Mouse (Mus musculus) liver, embryonic 13.5 days (tissue): ENCODE results near the gene Zfp853. TPM values are rescaled to one million over a fixed set of nuclear protein-coding genes. Genes with fewer than 3 reads are reported as not detected.

ENCODE experiments used
- ATAC-seq: fragments of 200-750 bp; cut with Nextera tagmentation; 2 replicates; pipeline ENCODE4 v1.8.0; 2017; ENCODE audit warnings: low read depth, mild to moderate bottlenecking, moderate number of reproducible peaks, moderate library complexity
- DNase-seq: peaks from one replicate; pipeline ENCODE4 v3.0.0; 2022
- H3K27ac ChIP-seq: fragments of 300-500 bp; sonication (generic); 2 replicates; pipeline ENCODE4 v1.5.1; 2015; ENCODE audit warnings: moderate library complexity, mild to moderate bottlenecking, inconsistent platforms
- H3K27me3 ChIP-seq: fragments of 300-500 bp; sonication (generic); 2 replicates; pipeline ENCODE4 v1.6.1; 2015; ENCODE audit warnings: mild to moderate bottlenecking, inconsistent platforms
- H3K36me3 ChIP-seq: fragments of 300-500 bp; sonication (generic); 2 replicates; pipeline ENCODE4 v1.6.1; 2015; ENCODE audit warnings: mild to moderate bottlenecking, inconsistent platforms
- H3K4me1 ChIP-seq: fragments of 300-500 bp; sonication (generic); replicated peaks from 2 replicates; pipeline ENCODE4 v1.6.1; 2015; ENCODE audit warnings: inconsistent platforms
- H3K4me2 ChIP-seq: fragments of 300-500 bp; sonication (generic); 2 replicates; pipeline ENCODE4 v1.6.1; 2015; ENCODE audit warnings: inconsistent platforms, mild to moderate bottlenecking, moderate library complexity
- H3K4me3 ChIP-seq: fragments of 300-500 bp; sonication (generic); replicated peaks from 2 replicates; pipeline ENCODE4 v1.5.1; 2015; ENCODE audit warnings: mild to moderate bottlenecking, inconsistent platforms
- H3K9ac ChIP-seq: fragments of 300-500 bp; sonication (generic); 2 replicates; pipeline ENCODE4 v1.6.1; 2015; ENCODE audit warnings: mild to moderate bottlenecking, inconsistent platforms
- H3K9me3 ChIP-seq: fragments of 300-500 bp; sonication (generic); replicated peaks from 2 replicates; pipeline ENCODE4 v1.6.1; 2016; ENCODE audit warnings: inconsistent platforms
- WGBS: fragments of 180-500 bp; shearing (Covaris S2); methylation state at CpG from one replicate; pipeline ENCODE4 v1.1.7; 2015; ENCODE audit not compliant: insufficient replicate concordance; 5-methylcytosine and 5-hydroxymethylcytosine counted together
- polyA plus RNA-seq: library from polyadenylated mRNA; unstranded; fragments of >200 nt; fragmentation: Nextera tagmentation; extraction: Ambion mirVana; gene quantifications from 2 replicates; pipeline ENCODE4 v1.2.1, GENCODE M21; 2015

The Zfp853 gene
- polyA plus RNA-seq = not detected in 2 replicates

- Histone ChIP-seq H3K4me3 (peak within 1 kb of the TSS; percentile 43), H3K36me3 (no peaks in the 10 kb centered on the region; the same call in 1 of the 2 replicates), H3K9ac (no peak within 1 kb of the TSS), H3K4me2 (peak within 1 kb of the TSS; percentile 57), H3K27me3 (peaks cover 63% of the 10 kb centered on the region), H3K9me3 (no peaks in the 10 kb centered on the region), H3K4me1 (peaks cover 4% of the 10 kb centered on the region), H3K27ac (no peak within 1 kb of the TSS)
- DNase-seq = no peak
- no peak for ATAC-seq
- 8% methylated on average over 32 of the region's 38 CpGs for WGBS
These were observed at the start of gene Zfp853 for GRCm38 (mm10) chr5:143293404-143293803. Zfp853 (minus strand) TSS chr5:143293623.

DNA sequence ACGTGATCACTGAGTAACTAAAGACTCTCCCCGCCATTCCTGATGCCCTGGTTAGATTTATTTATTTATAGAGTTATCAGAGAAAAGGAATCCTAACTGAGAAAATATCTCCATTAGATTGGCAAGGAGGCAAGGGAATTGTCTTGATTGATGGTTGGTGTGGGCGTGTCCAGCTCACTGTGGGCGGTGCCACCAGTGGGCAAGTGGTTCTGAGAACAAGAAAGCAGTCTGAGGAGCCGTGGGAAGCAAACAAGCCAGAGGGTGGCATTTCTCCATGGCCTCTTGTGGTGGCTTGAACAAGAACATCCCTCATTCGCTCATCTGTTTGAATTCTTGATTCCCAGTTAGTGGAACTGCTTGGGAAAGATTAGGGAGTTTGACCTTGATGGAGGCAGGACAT, 46.2 kb upstream of the Zfp853 start:
- peaks cover 10% of the 10 kb centered on the region for H3K27me3 ChIP-seq
- H3K4me2 ChIP-seq = no peak overlapping the region
- no peak overlapping the region for H3K4me3 ChIP-seq
- DNase-seq (no peak), ATAC-seq (no peak)
- no peaks in the 10 kb centered on the region for H3K9me3 ChIP-seq
- no peaks in the 10 kb centered on the region for H3K36me3 ChIP-seq
- WGBS = 42% methylated on average over 6 of the region's 6 CpGs
- no peak overlapping the region for H3K9ac ChIP-seq
- H3K27ac ChIP-seq = no peak overlapping the region
- no peaks in the 10 kb centered on the region for H3K4me1 ChIP-seq

- no peak overlapping the region for H3K9ac ChIP-seq
- no peak overlapping the region for H3K4me3 ChIP-seq
- DNase-seq (no peak), ATAC-seq (no peak)
- H3K36me3 ChIP-seq = no peaks in the 10 kb centered on the region
- peaks cover 10% of the 10 kb centered on the region for H3K27me3 ChIP-seq
- WGBS = 51% methylated on average over 6 of the region's 6 CpGs
- H3K9me3 ChIP-seq = no peaks in the 10 kb centered on the region
- H3K27ac ChIP-seq = no peak overlapping the region
- H3K4me2 ChIP-seq = no peak overlapping the region
- 0 out of 2 replicates have a peak, but pooled peaks cover 2% of the 10 kb centered on the region for H3K4me1 ChIP-seq
These were observed 43.1 kb upstream of the Zfp853 start for GRCm38 (mm10) chr5:143336559-143336958.

GRCm38 (mm10) chr5:143335089-143335460, 41.7 kb upstream of the Zfp853 start:
- no peak for ATAC-seq
- Histone ChIP-seq H3K4me1 (peaks cover 4% of the 10 kb centered on the region), H3K4me2 (no peak overlapping the region)

DNA sequence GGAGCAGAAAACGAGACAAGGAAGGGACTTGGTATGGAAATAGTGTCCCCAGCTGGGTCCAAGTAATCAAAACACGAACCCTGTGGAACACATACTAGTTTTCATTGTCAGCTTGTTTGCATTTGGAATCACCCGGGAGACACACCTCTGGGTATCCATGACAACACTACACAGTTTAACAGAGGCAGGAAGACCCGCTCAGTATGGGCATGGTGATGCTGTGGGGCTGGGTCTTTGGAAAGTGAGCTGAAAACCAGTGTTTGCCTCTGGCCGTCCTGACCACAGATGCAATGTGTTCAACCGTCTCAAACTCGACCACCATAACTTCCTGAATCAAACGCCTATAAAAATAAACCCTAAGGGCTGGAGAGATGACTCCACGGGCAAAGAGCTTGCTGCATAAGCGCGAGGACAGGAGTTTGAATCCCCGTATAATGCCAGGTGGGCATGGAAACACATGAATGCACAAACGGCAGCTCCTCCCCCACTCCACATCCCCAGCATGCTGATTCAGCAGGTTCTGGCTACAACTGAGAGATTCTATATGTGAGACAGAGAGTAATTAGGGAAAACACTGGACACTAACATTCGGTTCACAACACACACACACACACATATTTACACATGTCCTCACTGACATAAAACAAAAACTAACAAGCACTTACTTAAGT, 41.1 kb upstream of the Zfp853 start:
- 44% methylated on average over 14 of the region's 14 CpGs for WGBS
- H3K27me3 ChIP-seq = peaks cover 6% of the 10 kb centered on the region
- ATAC-seq (no peak), DNase-seq (no peak)
- H3K4me1 ChIP-seq = peaks cover 9% of the 10 kb centered on the region
- H3K36me3 ChIP-seq = no peaks in the 10 kb centered on the region
- no peak overlapping the region for H3K27ac ChIP-seq
- no peak overlapping the region for H3K9ac ChIP-seq
- H3K4me3 ChIP-seq = no peak overlapping the region
- no peak overlapping the region for H3K4me2 ChIP-seq
- no peaks in the 10 kb centered on the region for H3K9me3 ChIP-seq

More at GRCm38 (mm10) chr5:143335089-143335460, 41.7 kb upstream of the Zfp853 start:
- Histone ChIP-seq H3K36me3 (no peaks in the 10 kb centered on the region), H3K27me3 (peaks cover 8% of the 10 kb centered on the region), H3K9ac (no peak overlapping the region), H3K9me3 (no peaks in the 10 kb centered on the region), H3K27ac (no peak overlapping the region), H3K4me3 (no peak overlapping the region)
- 60% methylated on average over 7 of the region's 7 CpGs for WGBS
- DNase-seq = no peak

GRCm38 (mm10) chr5:143333872-143334271, 40.4 kb upstream of the Zfp853 start:
- Histone ChIP-seq H3K4me1 (peaks cover 10% of the 10 kb centered on the region), H3K4me2 (peak overlapping the region; percentile 26; the same call in 1 of the 2 replicates), H3K27me3 (peaks cover 6% of the 10 kb centered on the region), H3K4me3 (no peak overlapping the region), H3K36me3 (no peaks in the 10 kb centered on the region), H3K9ac (no peak overlapping the region), H3K9me3 (no peaks in the 10 kb centered on the region), H3K27ac (no peak overlapping the region)
- ATAC-seq = no peak
- WGBS = 5% methylated on average over 5 of the region's 5 CpGs
- DNase-seq = peak; percentile 49

DNA sequence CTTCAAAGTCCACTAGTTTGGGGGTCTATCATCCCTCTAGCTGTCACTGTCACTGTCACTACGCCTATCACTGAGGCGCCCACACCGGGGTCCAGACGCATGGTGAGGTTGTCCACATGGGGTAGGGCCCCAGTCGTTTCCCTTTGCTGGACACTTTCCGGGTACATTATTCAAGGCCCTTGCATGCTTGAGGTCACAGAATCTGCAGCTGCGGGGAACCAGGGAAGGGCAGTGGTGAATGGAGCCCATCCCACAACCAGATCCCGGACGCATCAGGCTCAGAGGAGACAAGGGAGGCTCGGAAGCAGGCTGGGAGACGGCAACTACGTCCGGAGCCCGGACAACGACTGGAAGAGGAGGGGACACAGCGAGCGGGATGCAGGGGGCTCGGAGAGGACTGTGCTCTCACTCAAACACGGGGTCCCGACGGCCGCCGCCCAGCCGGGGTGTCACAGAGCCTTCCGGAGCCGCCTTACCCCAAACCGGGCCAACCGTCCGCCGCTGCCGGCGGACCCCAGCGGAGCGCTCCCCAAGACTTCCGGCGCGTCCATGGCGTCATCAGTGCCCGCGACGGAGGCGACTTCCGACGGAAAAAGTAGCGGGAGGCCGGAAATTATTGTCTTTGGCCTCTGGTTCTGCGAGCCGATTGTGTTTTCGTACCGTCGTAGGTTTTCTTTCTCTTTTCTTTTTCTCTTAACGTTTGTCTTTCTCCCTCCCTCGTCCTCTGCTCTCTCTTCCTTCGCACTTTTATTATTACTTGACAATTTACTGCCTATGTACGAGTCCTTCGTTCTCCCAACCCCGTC, 35.5 kb upstream of the Zfp853 start, which contains the start of gene Zdhhc4:
Gene Zdhhc4 (minus strand): TSS at position 567 of the 806 bp plus-strand sequence.
- Histone ChIP-seq H3K9me3 (no peaks in the 10 kb centered on the region), H3K4me2 (peak within 1 kb of the TSS; percentile 80), H3K36me3 (peaks cover 27% of the 10 kb centered on the region), H3K9ac (peak within 1 kb of the TSS; percentile 88), H3K27me3 (no peaks in the 10 kb centered on the region), H3K4me1 (peaks cover 22% of the 10 kb centered on the region), H3K4me3 (peak within 1 kb of the TSS; percentile 85), H3K27ac (peak within 1 kb of the TSS; percentile 65)
- WGBS = under 1% methylated on average over 57 of the region's 57 CpGs
- ATAC-seq (peak; percentile 79), DNase-seq (peak; percentile 76)

GRCm38 (mm10) chr5:143317288-143317610, 23.8 kb upstream of the Zfp853 start:
- Histone ChIP-seq H3K36me3 (peaks cover 80% of the 10 kb centered on the region), H3K9ac (no peak overlapping the region), H3K4me2 (no peak overlapping the region), H3K9me3 (no peaks in the 10 kb centered on the region), H3K27me3 (no peaks in the 10 kb centered on the region), H3K27ac (no peak overlapping the region), H3K4me1 (peaks cover 31% of the 10 kb centered on the region), H3K4me3 (no peak overlapping the region)
- DNase-seq (no peak), ATAC-seq (no peak)
- 82% methylated on average over 8 of the region's 8 CpGs for WGBS

GRCm38 (mm10) chr5:143316605-143317287, 23.3 kb upstream of the Zfp853 start:
- no peak for DNase-seq
- no peak overlapping the region for H3K27ac ChIP-seq
- WGBS = 87% methylated on average over 5 of the region's 5 CpGs
- H3K27me3 ChIP-seq = no peaks in the 10 kb centered on the region
- H3K4me1 ChIP-seq = peaks cover 36% of the 10 kb centered on the region
- peaks cover 79% of the 10 kb centered on the region for H3K36me3 ChIP-seq
- no peak overlapping the region for H3K4me3 ChIP-seq
- no peaks in the 10 kb centered on the region for H3K9me3 ChIP-seq
- H3K4me2 ChIP-seq = no peak overlapping the region
- H3K9ac ChIP-seq = no peak overlapping the region
- ATAC-seq = no peak

DNA sequence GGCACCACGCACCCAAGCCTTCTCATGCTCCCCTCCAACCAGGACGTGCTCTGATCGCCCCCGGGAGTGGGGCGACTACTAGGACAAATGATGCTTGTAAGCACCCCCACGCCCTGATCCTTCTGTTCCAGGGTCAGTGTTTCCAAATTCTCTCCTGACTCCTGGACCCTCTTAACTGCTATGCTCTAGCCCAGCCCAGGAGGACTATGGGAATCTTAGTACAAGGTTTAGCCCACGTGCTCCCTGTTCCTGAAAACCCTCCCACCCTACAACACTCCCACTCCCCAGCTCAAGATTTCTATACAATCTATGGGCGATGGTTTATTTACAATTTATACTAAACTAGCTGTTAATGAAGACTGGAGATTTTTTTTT, 22.1 kb upstream of the Zfp853 start:
- Histone ChIP-seq H3K4me1 (peaks cover 48% of the 10 kb centered on the region), H3K4me2 (peak overlapping the region; percentile 87), H3K4me3 (peak overlapping the region; percentile 89), H3K9me3 (no peaks in the 10 kb centered on the region), H3K36me3 (peaks cover 79% of the 10 kb centered on the region), H3K27ac (peak overlapping the region; percentile 57), H3K27me3 (no peaks in the 10 kb centered on the region), H3K9ac (peak overlapping the region; percentile 93)
- DNase-seq = no peak
- no peak; the same call in 1 of the 2 replicates for ATAC-seq
- 18% methylated on average over 8 of the region's 8 CpGs for WGBS
